Mouse (Mus musculus) WW6 (cell line): ENCODE results near the gene Txndc5.

ENCODE experiments used
- DNase-seq: peaks from one replicate; pipeline ENCODE4 v3.0.0-alpha.2; 2013; ENCODE audit warnings: low read depth, low spot score

Gene Txndc5

GRCm38 (mm10) chr13:38528687-38529294, at the start of gene Txndc5:
Gene Txndc5 (minus strand): TSS chr13:38528824.
- DNase-seq, result no peak

- no peak for DNase-seq
These were observed 46.0 kb upstream of the Txndc5 start for GRCm38 (mm10) chr13:38574668-38575067.

GRCm38 (mm10) chr13:38573281-38573680, 44.7 kb upstream of the Txndc5 start:
- no peak for DNase-seq

GRCm38 (mm10) chr13:38565245-38565644, 36.6 kb upstream of the Txndc5 start:
- no peak for DNase-seq

GRCm38 (mm10) chr13:38554611-38555010, 26.0 kb upstream of the Txndc5 start:
- DNase-seq, result no peak

- DNase-seq, result no peak
These were observed 25.6 kb upstream of the Txndc5 start for GRCm38 (mm10) chr13:38554210-38554609.

GRCm38 (mm10) chr13:38548681-38549080, 20.1 kb upstream of the Txndc5 start:
- DNase-seq, result no peak

- no peak for DNase-seq
These were observed 19.1 kb upstream of the Txndc5 start for GRCm38 (mm10) chr13:38547717-38548116.

- DNase-seq, result no peak
These were observed 18.1 kb upstream of the Txndc5 start for GRCm38 (mm10) chr13:38546754-38547153.

- DNase-seq, result no peak
These were observed 16.8 kb upstream of the Txndc5 start for GRCm38 (mm10) chr13:38545460-38545859.

- no peak for DNase-seq
These were observed 16.3 kb upstream of the Txndc5 start for GRCm38 (mm10) chr13:38544769-38545445.

GRCm38 (mm10) chr13:38543455-38544125, 15.0 kb upstream of the Txndc5 start:
- DNase-seq, result no peak

GRCm38 (mm10) chr13:38539192-38539900, 10.7 kb upstream of the Txndc5 start:
- DNase-seq, result no peak

- DNase-seq, result no peak
These were observed 8.9 kb upstream of the Txndc5 start for GRCm38 (mm10) chr13:38537521-38537920.

GRCm38 (mm10) chr13:38534731-38535130, 6.1 kb upstream of the Txndc5 start:
- DNase-seq, result no peak

GRCm38 (mm10) chr13:38534016-38534415, 5.4 kb upstream of the Txndc5 start:
- DNase-seq, result no peak

GRCm38 (mm10) chr13:38533461-38533860, 4.8 kb upstream of the Txndc5 start:
- no peak for DNase-seq

GRCm38 (mm10) chr13:38531498-38531897, 2.9 kb upstream of the Txndc5 start:
- DNase-seq, result no peak

GRCm38 (mm10) chr13:38529576-38529975, 952 bp upstream of the Txndc5 start:
- no peak for DNase-seq

- peak; percentile 61 for DNase-seq
These were observed 600 bp downstream of the Txndc5 start for GRCm38 (mm10) chr13:38527797-38528650.
